Mouse (Mus musculus) midbrain, embryonic 10.5 days (tissue): ENCODE measurements around the gene Ap5b1. TPM values are rescaled to one million over a fixed set of nuclear protein-coding genes. Genes with fewer than 3 reads are reported as not detected.

Experiments
- DNase-seq: peaks from one replicate; pipeline ENCODE4 v3.0.0-alpha.2; 2017; ENCODE audit warnings: low spot score
- H3K27ac ChIP-seq: fragments of 300-500 bp; sonication (generic); replicated peaks from 2 replicates; pipeline ENCODE4 v1.5.1; 2016; ENCODE audit warnings: mild to moderate bottlenecking
- H3K27me3 ChIP-seq: fragments of 300-500 bp; sonication (generic); 2 replicates; pipeline ENCODE4 v1.6.1; 2016; ENCODE audit warnings: low read depth, mild to moderate bottlenecking; ENCODE audit not compliant: poor library complexity, severe bottlenecking
- H3K36me3 ChIP-seq: fragments of 300-500 bp; sonication (generic); 2 replicates; pipeline ENCODE4 v1.6.1; 2016; ENCODE audit warnings: mild to moderate bottlenecking, moderate library complexity
- H3K4me1 ChIP-seq: fragments of 300-500 bp; sonication (generic); 2 replicates; pipeline ENCODE4 v1.6.1; 2016
- H3K4me3 ChIP-seq: fragments of 300-500 bp; sonication (generic); 2 replicates; pipeline ENCODE4 v1.5.1; 2016; ENCODE audit warnings: mild to moderate bottlenecking, moderate library complexity
- H3K9me3 ChIP-seq: fragments of 300-500 bp; sonication (generic); replicated peaks from 2 replicates; pipeline ENCODE4 v1.6.1; 2016; ENCODE audit warnings: mild to moderate bottlenecking
- WGBS: fragments of 180-500 bp; shearing (Covaris S2); methylation state at CpG from one replicate; pipeline ENCODE4 v1.1.7; 2016; 5-methylcytosine and 5-hydroxymethylcytosine counted together
- polyA plus RNA-seq: library from polyadenylated mRNA; unstranded; fragments of >200 nt; fragmentation: Nextera tagmentation; extraction: Ambion mirVana; gene quantifications from 2 replicates; pipeline ENCODE4 v1.2.1, GENCODE M21; 2016

The Ap5b1 gene
- polyA plus RNA-seq, 1 experiment from 2014 or later = 1.6 TPM

DNA sequence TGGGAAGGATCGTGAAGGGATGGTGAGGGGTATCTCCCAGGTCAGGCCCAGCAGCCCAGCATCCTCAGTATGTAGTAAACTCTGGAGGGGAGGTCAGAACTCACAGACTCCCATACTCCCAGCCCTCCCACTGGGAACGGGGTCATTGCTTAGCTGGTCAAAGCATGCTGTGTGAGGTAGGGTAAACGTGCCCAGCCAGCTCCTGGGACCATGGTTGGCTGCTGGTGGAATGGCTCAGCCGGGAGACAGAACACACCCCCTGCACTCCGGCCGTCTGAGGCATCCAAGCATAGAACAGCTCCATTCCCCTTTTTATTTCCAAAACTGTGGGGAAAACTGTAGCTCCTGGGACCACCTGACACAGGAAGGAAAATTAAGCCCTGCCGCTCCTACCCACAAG is 9.7 kb upstream of the Ap5b1 start:
- H3K27me3 ChIP-seq = peaks cover 97% of the 10 kb centered on the region
- WGBS = 41% methylated on average over 7 of the region's 7 CpGs
- DNase-seq = no peak

DNA sequence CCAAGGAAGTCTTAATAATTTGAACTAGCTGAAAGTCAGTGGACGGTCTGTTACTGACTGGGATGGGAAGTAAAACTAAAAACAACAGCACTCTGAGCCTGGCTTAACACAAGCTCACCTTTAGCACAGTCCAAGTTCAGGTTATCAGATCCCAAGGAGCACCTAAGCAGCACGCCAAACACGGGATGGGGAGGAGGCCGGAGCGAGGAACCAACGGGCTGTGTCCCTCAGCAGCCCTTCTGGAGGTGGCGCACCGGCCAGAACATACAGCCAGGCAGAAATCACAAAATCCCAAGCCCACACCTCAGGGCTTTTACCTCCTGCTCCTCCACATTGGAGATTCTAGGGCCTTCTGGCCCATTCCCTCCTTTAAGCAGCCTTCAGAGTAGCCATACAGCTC is 9.1 kb upstream of the Ap5b1 start:
- no peaks in the 10 kb centered on the region for H3K9me3 ChIP-seq
- DNase-seq = no peak
- WGBS = 63% methylated on average over 8 of the region's 8 CpGs
- H3K4me1 ChIP-seq = peaks cover 26% of the 10 kb centered on the region
- H3K36me3 ChIP-seq = no peaks in the 10 kb centered on the region
- H3K27me3 ChIP-seq = peaks cover 99% of the 10 kb centered on the region
- no peak overlapping the region for H3K27ac ChIP-seq
- H3K4me3 ChIP-seq = no peak overlapping the region

More for the DNA sequence above, 9.7 kb upstream of the Ap5b1 start:
- H3K27ac ChIP-seq = no peak overlapping the region
- H3K36me3 ChIP-seq = no peaks in the 10 kb centered on the region
- H3K4me1 ChIP-seq = peaks cover 26% of the 10 kb centered on the region
- H3K4me3 ChIP-seq = no peak overlapping the region
- H3K9me3 ChIP-seq = no peaks in the 10 kb centered on the region

DNA sequence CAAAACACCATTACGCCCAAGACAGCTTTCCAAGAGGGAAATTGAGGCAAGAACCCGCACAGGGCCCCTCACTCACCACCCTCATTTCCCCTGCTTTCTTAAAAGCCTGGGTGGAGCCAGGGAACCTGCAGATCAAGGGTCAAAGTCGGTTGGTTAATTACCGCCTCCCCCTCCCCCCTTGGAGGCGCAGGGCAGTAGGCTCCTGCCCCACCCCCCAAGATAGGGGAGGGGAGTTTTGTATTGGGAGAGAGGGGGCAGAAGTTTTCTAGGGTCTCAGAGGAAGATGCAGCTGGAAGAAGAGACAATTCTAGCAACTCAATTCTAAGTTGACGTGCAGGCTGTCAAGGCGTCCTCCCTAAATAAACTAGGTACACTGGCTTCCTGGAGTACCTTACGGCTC is 8.6 kb upstream of the Ap5b1 start:
- H3K9me3 ChIP-seq = no peaks in the 10 kb centered on the region
- H3K27me3 ChIP-seq = peaks cover 99% of the 10 kb centered on the region
- H3K4me3 ChIP-seq = peak overlapping the region; percentile 48; the same call in 1 of the 2 replicates
- no peak for DNase-seq
- no peak overlapping the region for H3K27ac ChIP-seq
- 17% methylated on average over 8 of the region's 8 CpGs for WGBS
- peaks cover 26% of the 10 kb centered on the region for H3K4me1 ChIP-seq
- H3K36me3 ChIP-seq = no peaks in the 10 kb centered on the region

DNA sequence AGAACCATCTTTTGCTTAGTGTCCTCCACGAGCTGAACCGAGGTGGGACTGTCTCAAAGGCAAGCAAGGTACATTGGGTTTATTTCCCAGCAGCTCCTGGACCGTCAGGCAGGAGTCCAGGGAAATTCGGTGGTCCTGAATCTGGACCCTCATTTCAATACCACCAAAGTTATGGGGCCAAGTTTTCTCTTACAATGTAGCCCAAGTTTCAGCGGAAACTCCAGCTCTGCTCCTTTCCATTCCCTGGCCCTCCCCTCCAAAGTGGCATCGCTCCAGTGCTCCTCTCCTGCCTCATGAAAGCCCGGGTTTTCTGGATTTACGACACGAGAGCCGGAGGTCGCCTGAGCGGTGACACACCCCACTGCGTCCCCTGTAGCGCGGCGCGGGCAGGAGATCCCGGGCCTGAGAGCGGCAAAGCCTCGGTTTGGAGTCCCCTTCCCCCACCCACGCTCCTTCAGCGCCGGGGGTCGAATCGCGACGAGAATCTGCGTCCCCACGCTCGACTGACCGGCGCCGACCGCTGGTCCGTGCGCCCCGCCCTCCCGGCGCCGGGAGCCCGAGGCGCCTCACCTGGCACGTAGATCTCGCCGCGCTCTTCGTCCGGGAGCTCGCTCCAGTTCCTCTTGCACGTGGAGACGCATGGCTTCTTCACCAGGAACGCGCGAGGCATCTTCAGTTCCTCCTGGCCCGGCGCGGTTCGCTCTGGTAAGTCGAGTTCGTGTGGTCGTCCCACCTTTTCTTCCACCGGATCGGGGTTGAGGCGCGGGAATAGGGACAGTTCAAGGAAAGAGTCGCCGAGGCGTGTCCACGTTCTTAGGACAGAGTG is 8.0 kb upstream of the Ap5b1 start:
- H3K27ac ChIP-seq = no peak overlapping the region
- H3K36me3 ChIP-seq = no peaks in the 10 kb centered on the region
- 1% methylated on average over 69 of the region's 69 CpGs for WGBS
- H3K27me3 ChIP-seq = peaks cover 99% of the 10 kb centered on the region
- peak overlapping the region; percentile 48 for H3K4me3 ChIP-seq
- H3K9me3 ChIP-seq = no peaks in the 10 kb centered on the region
- DNase-seq = peak; percentile 31
- peaks cover 26% of the 10 kb centered on the region for H3K4me1 ChIP-seq

DNA sequence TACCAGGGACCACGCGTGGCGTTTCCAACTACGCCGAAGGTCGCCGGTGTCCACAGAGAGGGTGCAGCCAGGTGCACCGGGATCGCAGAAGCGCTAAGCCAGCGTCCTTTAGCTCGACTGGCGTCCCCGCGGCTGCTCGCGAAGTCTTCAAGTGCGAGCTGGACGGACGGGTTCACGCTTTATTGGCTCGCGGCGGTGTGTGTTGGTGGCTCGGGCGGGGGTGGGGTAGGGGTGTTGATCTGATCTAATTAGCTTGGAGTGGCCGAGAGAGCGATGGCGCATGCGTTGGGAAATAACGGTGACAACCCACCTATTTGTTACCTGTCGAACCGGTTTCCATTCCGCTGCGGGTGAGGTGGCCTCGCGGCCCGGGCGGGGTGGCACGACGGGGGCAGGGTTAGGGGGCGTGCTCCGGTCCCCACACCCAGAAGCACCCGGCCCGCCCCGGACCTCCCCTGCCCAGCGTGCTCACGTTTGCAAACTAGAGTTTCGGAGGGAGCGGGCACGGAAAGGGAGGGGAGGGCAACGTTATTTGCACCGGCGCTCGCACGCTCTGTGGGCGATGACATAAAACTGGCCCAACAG is 7.3 kb upstream of the Ap5b1 start, which contains the start of gene Ovol1:
TSS of gene Ovol1 (minus strand) at position 190 of the 585 bp plus-strand sequence.
- Histone ChIP-seq H3K4me1 (peaks cover 26% of the 10 kb centered on the region), H3K4me3 (peak within 1 kb of the TSS; percentile 48), H3K27me3 (peaks cover 100% of the 10 kb centered on the region), H3K36me3 (no peaks in the 10 kb centered on the region), H3K27ac (0 out of 2 replicates have a peak within 1 kb of the TSS, but pooled peaks have one; percentile 2), H3K9me3 (no peaks in the 10 kb centered on the region)
- DNase-seq = peak; percentile 36
- WGBS = 1% methylated on average over 57 of the region's 57 CpGs

DNA sequence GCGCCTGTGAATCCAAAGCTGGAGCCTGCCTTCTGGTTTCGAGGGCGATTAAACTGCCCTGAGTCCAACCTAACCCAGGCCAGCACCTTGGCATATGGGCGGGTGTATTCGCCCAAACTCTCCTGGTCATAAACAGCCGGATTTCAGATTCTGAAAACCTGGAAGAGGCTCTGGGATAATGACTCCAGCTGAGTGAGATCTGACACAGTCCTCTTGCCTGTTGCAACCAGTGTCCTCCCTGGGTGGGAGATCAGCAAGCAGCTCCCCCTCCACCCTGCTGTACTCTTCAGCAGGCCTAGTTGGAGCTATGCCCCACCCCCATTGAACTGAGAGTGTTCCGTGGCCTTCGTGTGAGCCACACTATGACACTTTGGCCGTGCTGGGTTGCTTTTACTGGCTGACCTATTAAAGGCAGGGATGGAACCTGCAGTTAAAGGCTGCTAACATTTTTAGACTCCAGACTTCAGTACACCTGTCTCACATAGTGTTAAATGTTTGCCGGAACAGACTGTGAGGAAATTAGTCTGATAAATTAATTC is 6.5 kb upstream of the Ap5b1 start:
- DNase-seq = no peak
- H3K4me3 ChIP-seq = peak overlapping the region; percentile 48
- no peaks in the 10 kb centered on the region for H3K9me3 ChIP-seq
- H3K27me3 ChIP-seq = peaks cover 100% of the 10 kb centered on the region
- H3K4me1 ChIP-seq = peaks cover 27% of the 10 kb centered on the region
- no peaks in the 10 kb centered on the region for H3K36me3 ChIP-seq
- WGBS = 16% methylated on average over 10 of the region's 10 CpGs
- no peak overlapping the region for H3K27ac ChIP-seq

DNA sequence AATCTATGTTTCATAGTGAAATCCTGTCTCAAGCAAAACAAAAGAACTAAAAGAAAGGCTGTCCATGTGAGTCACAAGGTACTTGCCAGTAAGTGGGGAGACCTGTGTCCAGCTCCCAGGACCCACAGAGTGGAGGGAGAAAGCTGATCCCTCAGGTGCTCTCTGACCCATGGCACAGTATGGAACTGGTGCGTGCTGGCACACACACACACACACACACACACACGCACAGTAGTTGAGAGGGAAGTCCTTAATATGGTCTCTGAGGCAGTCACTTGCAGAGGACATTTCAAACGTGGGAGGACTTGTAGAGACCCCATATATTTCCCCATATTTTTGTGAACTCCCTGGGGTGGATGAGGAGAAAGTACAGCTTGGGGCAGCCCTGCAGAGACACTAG is 5.9 kb upstream of the Ap5b1 start:
- no peak for DNase-seq
- no peaks in the 10 kb centered on the region for H3K9me3 ChIP-seq
- H3K36me3 ChIP-seq = no peaks in the 10 kb centered on the region
- H3K27me3 ChIP-seq = peaks cover 100% of the 10 kb centered on the region
- H3K27ac ChIP-seq = no peak overlapping the region
- no peak overlapping the region for H3K4me3 ChIP-seq
- H3K4me1 ChIP-seq = peaks cover 32% of the 10 kb centered on the region
- WGBS = 60% methylated on average over 3 of the region's 3 CpGs

DNA sequence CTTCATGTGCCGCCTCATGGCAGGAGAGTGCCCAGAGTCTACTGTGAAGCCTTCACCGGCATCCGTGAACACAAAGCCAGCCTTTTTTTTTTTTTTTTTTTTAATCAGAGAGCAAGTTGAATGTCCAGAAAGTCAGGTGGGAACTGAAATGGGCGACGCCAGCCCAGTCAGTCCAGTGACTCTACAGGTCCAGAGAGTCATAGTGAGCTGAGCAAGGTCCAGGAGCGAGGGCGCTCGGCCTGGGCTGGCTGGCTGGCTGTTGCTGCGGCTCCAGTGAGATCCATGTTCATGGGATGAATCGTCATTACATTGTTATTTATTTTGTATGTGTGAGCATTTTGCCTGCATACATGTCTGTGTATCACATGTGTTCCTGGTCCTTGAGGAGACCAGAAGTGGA is 5.0 kb upstream of the Ap5b1 start:
- Histone ChIP-seq H3K9me3 (no peaks in the 10 kb centered on the region), H3K36me3 (no peaks in the 10 kb centered on the region), H3K4me3 (no peak overlapping the region), H3K4me1 (peaks cover 41% of the 10 kb centered on the region), H3K27ac (no peak overlapping the region), H3K27me3 (peaks cover 94% of the 10 kb centered on the region)
- no peak for DNase-seq
- 93% methylated on average over 10 of the region's 10 CpGs for WGBS

DNA sequence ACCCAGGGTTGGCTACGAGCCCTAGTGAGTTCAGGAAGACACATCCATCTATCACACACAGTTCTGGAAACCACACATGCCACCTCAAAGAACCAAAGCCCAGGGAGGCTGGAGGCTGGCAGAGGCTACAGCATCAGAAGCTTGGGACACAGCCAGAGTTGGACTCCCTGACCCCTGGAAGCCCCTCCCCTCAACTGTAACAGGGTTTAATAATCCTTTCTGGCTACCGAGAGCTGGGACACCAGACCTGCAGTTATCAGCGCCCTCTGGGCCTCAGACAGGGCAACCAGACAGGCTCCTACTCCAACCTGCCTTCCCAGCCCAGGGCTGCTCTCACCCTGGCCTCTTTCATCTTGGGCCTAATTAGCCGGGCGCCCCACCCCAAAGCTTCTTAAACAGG is 1.5 kb upstream of the Ap5b1 start:
- peaks cover 74% of the 10 kb centered on the region for H3K27me3 ChIP-seq
- H3K9me3 ChIP-seq = no peaks in the 10 kb centered on the region
- no peak for DNase-seq
- 52% methylated on average over 5 of the region's 5 CpGs for WGBS
- peaks cover 34% of the 10 kb centered on the region for H3K4me1 ChIP-seq
- peaks cover 5% of the 10 kb centered on the region; the same call in 1 of the 2 replicates for H3K36me3 ChIP-seq
- H3K4me3 ChIP-seq = peak overlapping the region; percentile 85
- no peak overlapping the region for H3K27ac ChIP-seq

DNA sequence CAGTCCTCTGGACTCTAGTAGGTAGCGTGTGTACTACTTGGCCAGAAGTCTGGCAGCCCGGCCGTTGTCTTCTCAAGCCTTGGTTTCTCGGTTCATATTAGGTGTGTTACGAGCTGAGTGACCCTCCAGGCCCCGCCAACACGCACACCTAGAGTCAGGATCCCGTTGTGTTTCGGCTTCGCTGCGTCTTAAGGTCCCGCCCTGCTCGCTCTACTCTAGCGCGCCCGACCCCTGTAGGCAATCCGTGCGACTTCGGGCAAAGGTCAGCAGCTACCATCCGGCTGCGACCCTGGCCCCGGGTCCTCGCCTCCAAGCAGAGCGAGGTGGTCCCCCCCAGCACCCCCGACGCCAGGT is 668 bp upstream of the Ap5b1 start:
- Histone ChIP-seq H3K4me1 (peaks cover 34% of the 10 kb centered on the region), H3K9me3 (no peaks in the 10 kb centered on the region), H3K4me3 (peak overlapping the region; percentile 85), H3K27ac (peak overlapping the region; percentile 90), H3K27me3 (peaks cover 66% of the 10 kb centered on the region), H3K36me3 (peaks cover 5% of the 10 kb centered on the region; the same call in 1 of the 2 replicates)
- DNase-seq = no peak
- WGBS = 2% methylated on average over 26 of the region's 26 CpGs

DNA sequence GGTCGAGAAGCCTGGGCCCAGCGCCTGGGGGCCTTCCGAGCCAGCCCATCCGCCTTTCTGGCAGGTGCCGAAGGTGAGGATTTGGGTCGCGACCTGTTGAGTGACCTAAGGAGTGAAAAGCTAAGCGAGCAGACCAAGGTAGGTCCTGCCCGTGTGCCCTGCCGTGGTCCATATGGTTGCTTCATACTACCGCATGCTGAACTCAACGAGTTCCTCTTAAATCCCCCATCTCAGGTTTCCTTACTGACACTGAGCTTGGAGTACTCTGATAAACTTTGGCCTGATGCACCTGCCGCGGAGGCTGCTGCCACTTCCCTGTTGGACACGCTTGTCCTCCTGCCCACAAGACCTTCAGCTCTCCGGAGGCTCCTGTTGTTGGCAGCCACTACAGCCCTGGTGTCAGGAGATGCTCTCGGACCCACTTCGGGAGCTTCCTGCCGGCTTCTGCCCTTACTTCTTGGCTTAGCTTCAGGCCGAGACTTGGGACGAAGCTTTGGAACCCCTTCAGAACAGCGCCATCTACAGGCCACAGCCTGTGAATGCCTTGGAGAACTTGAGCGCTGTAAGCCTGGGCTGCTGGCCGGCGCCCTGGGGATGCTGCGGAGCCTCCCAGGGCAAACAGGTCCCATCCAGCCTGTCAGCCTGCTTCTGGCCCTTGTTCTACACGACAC is 780 bp downstream of the Ap5b1 start:
- peaks cover 34% of the 10 kb centered on the region for H3K4me1 ChIP-seq
- H3K27me3 ChIP-seq = peaks cover 51% of the 10 kb centered on the region
- H3K36me3 ChIP-seq = peaks cover 5% of the 10 kb centered on the region; the same call in 1 of the 2 replicates
- WGBS = 9% methylated on average over 27 of the region's 27 CpGs
- peak overlapping the region; percentile 90 for H3K27ac ChIP-seq
- peak; percentile 87 for DNase-seq
- peak overlapping the region; percentile 85 for H3K4me3 ChIP-seq
- no peaks in the 10 kb centered on the region for H3K9me3 ChIP-seq

DNA sequence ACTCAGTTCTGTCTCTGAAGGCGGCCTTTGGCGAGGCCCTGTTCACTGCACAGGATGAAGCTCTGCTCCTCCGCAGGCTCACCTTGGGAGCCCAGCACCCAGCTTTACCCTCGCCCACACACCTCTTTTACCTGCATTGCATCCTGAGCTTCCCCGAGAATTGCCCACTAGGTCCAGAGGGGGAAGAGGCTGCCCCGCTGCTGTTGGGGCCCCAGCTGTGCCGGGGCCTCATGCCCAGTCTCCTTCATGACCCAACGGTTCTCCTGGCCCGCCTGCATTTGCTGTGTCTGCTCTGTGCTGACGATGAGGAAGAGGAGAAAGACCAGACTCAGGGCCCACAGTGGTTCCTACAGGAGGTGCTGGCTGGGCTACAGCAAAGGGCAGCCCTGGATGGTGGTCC is 1.7 kb downstream of the Ap5b1 start:
- WGBS = 88% methylated on average over 10 of the region's 10 CpGs
- H3K4me3 ChIP-seq = peak overlapping the region; percentile 85
- H3K27ac ChIP-seq = 0 out of 2 replicates have a peak overlapping the region, but pooled peaks have one; percentile 90
- peaks cover 5% of the 10 kb centered on the region; the same call in 1 of the 2 replicates for H3K36me3 ChIP-seq
- H3K9me3 ChIP-seq = no peaks in the 10 kb centered on the region
- H3K27me3 ChIP-seq = peaks cover 42% of the 10 kb centered on the region
- DNase-seq = no peak
- peaks cover 34% of the 10 kb centered on the region for H3K4me1 ChIP-seq
